Mouse (Mus musculus) heart, adult 2 months (tissue): ENCODE measurements around the gene Agap1. TPM values are rescaled to one million over a fixed set of nuclear protein-coding genes. Genes with fewer than 3 reads are reported as not detected.
A peak's percentile ranks its signal among the peaks of the same experiment; 100 is the strongest.

Experiments used
- DNase-seq, 2 experiments: peaks; one replicate each; pipeline ENCODE4 v3.0.0; 2021
- H3K27ac ChIP-seq: fragments of 200-600 bp; 2 replicates; pipeline ENCODE4 v1.8.1; 2022
- H3K27me3 ChIP-seq: fragments of 200-500 bp; 2 replicates; pipeline ENCODE4 v1.6.1; 2012; ENCODE audit warnings: mild to moderate bottlenecking, low read length, inconsistent platforms, mixed read lengths; ENCODE audit not compliant: control insufficient read depth, insufficient read depth
- H3K36me3 ChIP-seq: fragments of 200-500 bp; 2 replicates; pipeline ENCODE4 v1.6.1; 2012; ENCODE audit warnings: low read length, inconsistent platforms; ENCODE audit not compliant: control insufficient read depth, insufficient read depth
- H3K4me1 ChIP-seq: fragments of 200-500 bp; 2 replicates; pipeline ENCODE4 v1.6.1; 2011; ENCODE audit warnings: low read length; ENCODE audit not compliant: control insufficient read depth, insufficient read depth
- H3K4me3 ChIP-seq: fragments of 200-600 bp; 2 replicates; pipeline ENCODE4 v1.8.1; 2022
- H3K79me2 ChIP-seq: fragments of 200-500 bp; replicated peaks from 2 replicates; pipeline ENCODE4 v1.6.1; 2012; ENCODE audit warnings: mild to moderate bottlenecking, inconsistent platforms, low read length, moderate library complexity, mixed read lengths; ENCODE audit not compliant: control insufficient read depth, insufficient read depth
- H3K9ac ChIP-seq: fragments of 200-500 bp; 2 replicates; pipeline ENCODE4 v1.6.1; 2012; ENCODE audit warnings: low read depth, mild to moderate bottlenecking, control low read depth, inconsistent platforms, low read length, mixed read lengths
- CTCF ChIP-seq: fragments of 200-600 bp; IDR thresholded peaks from 2 replicates; pipeline ENCODE4 v1.8.1; 2022; ENCODE audit warnings: antibody characterized with exemption, mild to moderate bottlenecking, moderate library complexity
- EP300 ChIP-seq: fragments of 200-500 bp; IDR thresholded peaks from 2 replicates; pipeline ENCODE4 v1.6.1; 2011; ENCODE audit warnings: low read depth, low read length, control low read depth; ENCODE audit not compliant: insufficient read depth
- POLR2A ChIP-seq: fragments of 200-500 bp; IDR thresholded peaks from 2 replicates; pipeline ENCODE4 v1.6.1; 2011; ENCODE audit warnings: mild to moderate bottlenecking, low read depth, low read length, control low read depth; ENCODE audit not compliant: insufficient read depth
- WGBS: fragments of 180-500 bp; shearing (Covaris S2); methylation state at CpG from one replicate; pipeline ENCODE4 v1.1.7; 2018; 5-methylcytosine and 5-hydroxymethylcytosine counted together
- intact Hi-C: fragments of 180-260 bp; cut with DNase I; formaldehyde crosslinking; loops from one replicate; pipeline ENCODE4 v1.15.1; 2025
- polyA plus RNA-seq: library from polyadenylated mRNA; depleted of rRNA; stranded (reverse); fragments of >200 nt; gene quantifications from 2 replicates; pipeline ENCODE4 v1.2.3, GENCODE M21; 2012
- total RNA-seq, 2 experiments: library from RNA; stranded (reverse); gene quantifications; 2 replicates each; pipeline ENCODE4 v1.2.3; 2021

Agap1 gene
- total and polyA plus RNA-seq, 3 experiments: 11.4 to 62.1 (median 59.0) TPM

DNA sequence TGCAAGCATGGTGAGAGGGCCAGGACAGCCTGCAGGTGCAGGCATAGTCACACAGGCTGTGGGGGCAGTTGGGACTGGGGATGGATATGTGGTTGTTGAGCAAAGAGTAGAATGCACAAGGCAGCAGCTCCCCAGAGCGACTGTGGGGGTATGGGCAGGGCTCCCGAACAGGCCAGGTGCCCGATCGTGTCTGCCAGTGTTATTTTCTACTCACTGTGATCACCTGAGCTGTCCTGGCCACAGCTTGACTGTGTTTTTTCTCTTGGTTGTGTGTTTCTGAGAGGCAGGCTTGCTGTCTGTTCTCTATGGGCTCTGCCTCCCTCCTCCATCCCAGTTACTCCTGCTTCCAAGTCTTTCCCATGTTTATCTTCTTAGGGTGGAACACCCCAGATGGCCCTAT is 154.2 kb downstream of the Agap1 start:
- H3K36me3 ChIP-seq: no peaks in the 10 kb centered on the region
- 86% methylated on average over 4 of the region's 4 CpGs for WGBS
- no peak overlapping the region for H3K4me3 ChIP-seq
- H3K4me1 ChIP-seq: peaks cover 2% of the 10 kb centered on the region; the same call in 1 of the 2 replicates
- no peaks in the 10 kb centered on the region for H3K27me3 ChIP-seq
- H3K27ac ChIP-seq: no peak overlapping the region
- no peak overlapping the region for H3K9ac ChIP-seq
- TF ChIP-seq POLR2A (no peak), EP300 (no peak), CTCF (no peak)
- intact Hi-C loops: no loop called here
- H3K79me2 ChIP-seq: no peaks in the 10 kb centered on the region
- DNase-seq: no peak

DNA sequence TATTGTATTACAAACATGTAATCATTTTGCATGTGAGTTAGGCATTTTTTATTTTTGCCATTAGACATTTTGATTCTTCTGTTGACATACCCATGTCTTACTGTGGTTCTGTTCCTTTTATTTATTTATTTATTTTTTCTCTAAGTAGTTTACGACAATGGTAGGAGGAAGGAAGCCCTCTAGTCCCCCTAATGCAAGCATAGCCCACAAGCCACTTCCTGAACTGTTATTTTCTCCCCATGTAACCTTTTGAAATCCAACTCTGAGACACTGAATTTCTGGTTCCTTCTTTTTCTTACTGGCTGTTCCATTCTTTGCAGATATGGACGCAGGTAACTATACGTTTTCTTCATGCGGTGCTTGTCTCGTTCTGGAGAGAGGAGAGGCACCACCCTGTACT is 155.4 kb downstream of the Agap1 start:
- Histone ChIP-seq H3K27ac (no peak overlapping the region), H3K4me1 (peaks cover 3% of the 10 kb centered on the region; the same call in 1 of the 2 replicates), H3K36me3 (no peaks in the 10 kb centered on the region), H3K79me2 (no peaks in the 10 kb centered on the region), H3K9ac (no peak overlapping the region), H3K27me3 (no peaks in the 10 kb centered on the region), H3K4me3 (no peak overlapping the region)
- no peak for TF ChIP-seq EP300
- TF ChIP-seq POLR2A: no peak
- TF ChIP-seq CTCF: no peak
- 84% methylated on average over 5 of the region's 5 CpGs for WGBS
- intact Hi-C loops: no loop called here
- DNase-seq: no peak

DNA sequence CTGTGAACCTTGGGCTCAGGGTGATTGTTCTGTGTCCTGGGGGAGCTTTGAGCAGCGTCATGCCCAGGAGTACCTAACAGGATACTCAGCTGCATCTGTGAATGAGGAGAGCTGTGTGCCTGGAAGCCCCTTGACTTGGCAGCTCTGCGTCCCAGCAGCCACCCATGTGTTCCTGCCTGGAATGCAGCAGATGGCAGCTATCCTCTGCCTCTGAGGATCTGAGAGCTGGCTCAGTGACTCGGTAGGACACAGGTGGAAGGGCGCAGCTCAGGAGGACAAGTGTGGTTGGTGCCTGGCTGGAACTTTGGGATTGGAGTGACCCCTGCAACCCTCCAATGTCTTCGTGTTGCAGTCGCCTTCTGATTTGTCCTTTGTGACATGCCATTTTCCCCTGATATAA is 156.9 kb downstream of the Agap1 start:
- 76% methylated on average over 6 of the region's 6 CpGs for WGBS
- H3K79me2 ChIP-seq: no peaks in the 10 kb centered on the region
- no peak for DNase-seq

DNA sequence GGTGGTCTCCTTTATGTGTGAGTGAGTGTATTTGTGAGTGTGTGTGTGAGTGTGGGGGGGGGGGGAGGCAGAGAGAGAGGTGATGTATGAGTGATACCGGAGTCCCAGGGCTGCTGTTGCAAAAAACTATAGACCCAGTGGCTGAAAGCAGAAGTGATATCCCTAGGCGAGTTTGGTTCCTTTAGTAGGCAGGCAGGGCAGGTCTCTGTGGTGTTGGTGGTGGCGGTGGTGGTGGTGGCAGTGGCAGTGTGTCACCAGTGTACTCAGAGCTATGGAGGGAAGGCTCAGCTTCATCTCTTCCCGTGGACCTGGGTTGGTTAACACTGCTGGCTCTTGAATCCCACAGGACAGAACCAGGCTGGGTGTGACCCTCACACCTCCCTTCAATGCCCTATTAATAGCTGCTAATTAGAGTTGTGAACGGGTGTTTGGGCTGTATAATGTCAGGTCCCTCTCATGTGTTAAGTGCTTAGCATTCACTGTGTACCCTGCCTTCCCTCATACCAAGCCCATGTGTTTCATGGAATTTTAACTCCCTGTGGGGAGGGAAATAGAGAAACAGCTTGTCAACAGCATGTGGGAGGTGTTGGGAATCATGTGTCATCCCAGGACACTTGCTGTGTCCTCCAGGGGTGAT is 158.7 kb downstream of the Agap1 start:
- intact Hi-C loops: no loop called here
- peaks cover 20% of the 10 kb centered on the region for H3K4me1 ChIP-seq
- H3K9ac ChIP-seq: no peak overlapping the region
- WGBS: 54% methylated on average over 5 of the region's 5 CpGs
- H3K4me3 ChIP-seq: no peak overlapping the region
- H3K27me3 ChIP-seq: no peaks in the 10 kb centered on the region
- TF ChIP-seq EP300 (no peak), CTCF (no peak), POLR2A (no peak)
- no peaks in the 10 kb centered on the region for H3K79me2 ChIP-seq
- peaks cover 3% of the 10 kb centered on the region; the same call in 1 of the 2 replicates for H3K36me3 ChIP-seq
- DNase-seq: no peak
- peak overlapping the region; percentile 65 for H3K27ac ChIP-seq

More for the DNA sequence above, 156.9 kb downstream of the Agap1 start:
- Histone ChIP-seq H3K27ac (no peak overlapping the region), H3K4me3 (no peak overlapping the region), H3K9ac (no peak overlapping the region), H3K36me3 (no peaks in the 10 kb centered on the region), H3K4me1 (peaks cover 7% of the 10 kb centered on the region; the same call in 1 of the 2 replicates), H3K27me3 (no peaks in the 10 kb centered on the region)
- no peak for TF ChIP-seq CTCF
- TF ChIP-seq EP300: no peak
- TF ChIP-seq POLR2A: no peak
- intact Hi-C loops: no loop called here

DNA sequence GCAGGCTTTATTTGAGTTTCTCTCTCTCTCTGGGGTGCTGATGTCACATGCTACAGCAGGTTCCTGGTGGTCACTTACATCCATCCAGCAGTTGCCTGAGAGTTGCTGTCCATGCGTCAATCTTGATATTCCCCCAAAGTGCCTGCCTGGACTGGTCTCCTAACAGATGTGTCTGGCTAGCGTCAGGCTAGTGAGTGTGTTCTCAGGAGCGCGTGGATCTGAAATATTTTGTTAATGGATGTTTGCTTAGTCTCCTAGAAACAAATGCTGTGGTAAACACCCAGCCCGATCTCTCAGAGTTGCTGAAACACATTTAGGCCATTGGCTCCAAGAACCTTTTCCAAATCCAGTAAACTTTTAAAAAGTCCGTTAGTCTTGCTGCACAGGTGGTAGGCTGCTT is 161.9 kb downstream of the Agap1 start:
- Histone ChIP-seq H3K27me3 (no peaks in the 10 kb centered on the region), H3K9ac (no peak overlapping the region), H3K27ac (peak overlapping the region; percentile 74), H3K4me3 (no peak overlapping the region), H3K4me1 (peaks cover 39% of the 10 kb centered on the region), H3K79me2 (no peaks in the 10 kb centered on the region), H3K36me3 (peaks cover 3% of the 10 kb centered on the region; the same call in 1 of the 2 replicates)
- WGBS: 57% methylated on average over 6 of the region's 6 CpGs
- TF ChIP-seq EP300 (no peak), POLR2A (no peak), CTCF (no peak)
- no peak for DNase-seq
- intact Hi-C loops: no loop called here

DNA sequence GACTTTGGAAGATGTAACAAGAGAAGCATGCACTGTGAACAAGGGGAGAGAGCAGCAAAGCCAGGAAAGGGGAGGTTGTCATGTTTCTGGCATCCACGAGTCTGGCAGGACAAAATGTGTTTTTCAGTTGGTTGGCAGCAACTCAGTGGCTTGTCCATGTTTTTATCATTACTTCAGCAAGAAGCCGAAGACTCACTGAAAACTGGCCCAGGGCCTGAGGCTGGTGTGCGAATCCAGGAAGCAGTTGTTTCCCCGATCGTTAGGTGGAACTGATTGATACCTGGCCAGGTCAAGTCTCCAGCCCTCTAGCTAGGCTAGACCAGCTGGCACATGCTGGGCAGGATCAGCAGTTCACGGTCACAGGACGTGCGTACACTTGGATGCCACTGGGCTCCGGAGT is 162.7 kb downstream of the Agap1 start:
- no peak overlapping the region for H3K4me3 ChIP-seq

More for the DNA sequence above, 162.7 kb downstream of the Agap1 start:
- peak; percentile 60 to 77 for DNase-seq
- Histone ChIP-seq H3K27ac (peak overlapping the region; percentile 74), H3K4me1 (peaks cover 44% of the 10 kb centered on the region), H3K36me3 (peaks cover 3% of the 10 kb centered on the region; the same call in 1 of the 2 replicates), H3K79me2 (no peaks in the 10 kb centered on the region), H3K27me3 (no peaks in the 10 kb centered on the region), H3K9ac (no peak overlapping the region; the same call in 1 of the 2 replicates)
- no peak for TF ChIP-seq CTCF
- 0 out of 2 replicates have a peak, but pooled peaks have one; percentile 7 for TF ChIP-seq POLR2A
- TF ChIP-seq EP300: peak; percentile 48; the same call in 1 of the 2 replicates
- intact Hi-C loops: no loop called here
- WGBS: 21% methylated on average over 9 of the region's 9 CpGs
